Mouse (Mus musculus) embryonic stem cell, embryonic (primary cell): ENCODE measurements around the gene Slc5a4b.

ENCODE experiments used
- CTCF ChIA-PET, 4 experiments: fragments of 300-600 bp in 2 of 4; fragments of 350-600 bp in 2 of 4; sonication (Branson Sonifier 250); formaldehyde crosslinking; loops; one replicate each; lab custom pipeline; 2022; ENCODE audit warnings: inconsistent platforms in 2 of 4; lab: Charles Lee
- POLR2A ChIA-PET, 4 experiments: fragments of 300-600 bp in 2 of 4; fragments of 350-600 bp in 2 of 4; sonication (Branson Sonifier 250); formaldehyde crosslinking; loops; one replicate each; lab custom pipeline; 2022; ENCODE audit warnings: antibody characterized with exemption in 4 of 4, inconsistent platforms in 1 of 4; lab: Charles Lee

Gene Slc5a4b

GRCm38 (mm10) chr10:76028016-76028366, 82.8 kb downstream of the Slc5a4b start:
- ChIA-PET POLR2A (interaction anchor here (0.6 to 6.2 kb wide), 32 partner anchors 9 to 378 kb away, joined by 3 to 64 read pairs (median 4); partner anchors contain the start of genes Cabin1 (in 1 of the 4), Gm20441 (in 1 of the 4), Gstt3 (in 1 of the 4) and Mif (in 1 of the 4)), CTCF (interaction anchor here in 3 of 4 experiments (0.7 to 1.3 kb wide), 6 partner anchors 14 to 323 kb away, joined by 3 to 5 read pairs (median 3); no protein-coding TSS in a partner anchor)

DNA sequence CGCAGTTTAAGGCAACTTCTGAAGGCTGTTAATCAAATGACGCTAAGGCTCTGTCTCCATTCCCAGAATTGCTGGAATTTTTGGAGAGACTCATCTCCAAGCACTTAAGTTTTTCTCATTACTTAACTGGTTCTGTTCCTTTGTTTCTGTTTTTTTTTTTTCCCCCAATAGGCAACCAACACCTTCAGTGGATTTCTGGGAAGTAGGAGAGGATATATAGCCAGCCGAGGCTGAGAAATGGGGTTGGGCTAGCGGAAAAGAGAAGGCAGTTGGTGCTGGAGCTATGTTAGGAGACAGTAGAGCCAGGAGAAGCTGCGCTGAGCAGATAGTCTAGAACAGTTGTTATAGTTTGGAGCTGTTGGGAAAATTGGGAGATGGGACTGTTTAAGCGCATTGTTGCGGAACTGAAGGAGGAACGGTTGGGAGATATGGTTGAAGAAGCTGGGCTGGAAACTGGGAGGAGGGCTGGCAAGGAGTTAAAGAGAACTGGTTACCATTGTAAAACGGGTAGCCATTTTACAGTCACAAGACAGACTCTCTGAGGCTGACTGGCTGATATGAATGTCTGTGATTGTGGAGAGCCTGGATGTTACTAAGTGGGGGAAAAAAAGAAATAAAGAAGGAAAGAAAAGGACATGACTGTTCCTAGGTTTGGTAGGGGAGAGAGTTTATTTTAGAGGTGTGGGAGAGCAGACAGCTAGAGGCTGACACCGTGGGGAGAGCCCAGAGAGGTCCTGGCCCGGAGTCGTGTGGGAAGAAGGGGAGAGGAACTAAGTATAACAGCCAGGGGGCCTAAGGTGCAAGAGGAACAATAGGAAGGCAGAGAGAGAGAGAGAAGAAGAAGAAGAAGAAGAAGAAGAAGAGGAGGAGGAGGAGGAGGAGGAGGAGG, 83.4 kb downstream of the Slc5a4b start:
- POLR2A ChIA-PET: interaction anchor here (0.6 to 6.2 kb wide), 32 partner anchors 9 to 1164 kb away, joined by 3 to 64 read pairs (median 4); partner anchors contain the start of genes Cabin1 (in 1 of the 4), Gm20441 (in 1 of the 4), Gstt3 (in 1 of the 4) and Mif (in 1 of the 4)

DNA sequence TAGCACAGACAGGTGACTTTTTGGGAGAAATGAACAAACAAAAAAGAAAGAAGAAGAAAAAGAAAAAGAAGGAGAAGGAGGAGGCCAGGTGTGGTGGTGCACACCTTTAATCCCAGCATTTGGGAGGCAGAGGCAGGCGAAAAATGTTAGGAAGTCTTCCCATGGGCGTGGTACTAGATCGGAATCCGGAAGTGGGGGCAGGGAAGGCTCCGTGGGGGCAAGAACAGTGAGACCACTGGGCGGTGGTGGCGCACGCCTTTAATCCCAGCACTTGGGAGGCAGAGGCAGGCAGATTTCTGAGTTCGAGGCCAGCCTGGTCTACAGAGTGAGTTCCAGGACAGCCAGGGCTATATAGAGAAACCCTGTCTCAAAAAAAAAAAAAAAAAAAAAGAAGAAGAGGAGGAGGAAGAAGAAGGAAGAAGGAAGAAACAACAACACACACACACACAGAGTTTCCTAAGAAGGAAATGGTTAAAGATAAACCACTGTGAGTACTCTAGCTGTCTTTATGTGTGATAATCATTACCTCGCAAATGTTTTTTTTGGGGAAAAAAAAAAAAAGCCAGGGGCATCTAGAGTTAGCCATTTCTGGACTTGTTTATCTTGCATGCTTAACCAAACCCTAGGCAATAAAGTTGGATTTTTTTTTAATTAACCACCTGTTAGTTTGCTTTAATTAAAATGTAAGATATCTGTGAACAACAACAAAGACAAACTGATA, 85.1 kb downstream of the Slc5a4b start:
- CTCF ChIA-PET: interaction anchor here in 2 of 4 experiments (0.7 kb wide), 2 partner anchors 9 to 390 kb away, joined by 3 to 4 read pairs; no protein-coding TSS in a partner anchor
- POLR2A ChIA-PET: interaction anchor here in 3 of 4 experiments (0.7 to 6.2 kb wide), 15 partner anchors 12 to 1075 kb away, joined by 3 to 64 read pairs (median 5); partner anchors contain the start of gene Cabin1 (in 1 of the 3)

More for the DNA sequence above, 83.4 kb downstream of the Slc5a4b start:
- CTCF ChIA-PET: interaction anchor here (0.5 to 1.3 kb wide), 9 partner anchors 48 to 486 kb away, joined by 3 to 10 read pairs (median 5); no protein-coding TSS in a partner anchor

GRCm38 (mm10) chr10:76023921-76024320, 86.8 kb downstream of the Slc5a4b start:
- ChIA-PET CTCF (interaction anchor here in 2 of 4 experiments (0.6 to 1.2 kb wide), 4 partner anchors 8 to 178 kb away, joined by 3 to 5 read pairs (median 3); no protein-coding TSS in a partner anchor), POLR2A (interaction anchor here in 3 of 4 experiments (0.5 to 6.2 kb wide), 36 partner anchors 8 to 320 kb away, joined by 3 to 64 read pairs (median 4); partner anchors contain the start of genes Zfp280b (in 2 of the 3), Cabin1 (in 1 of the 3), Gstt2 (in 1 of the 3) and Mif (in 1 of the 3))

DNA sequence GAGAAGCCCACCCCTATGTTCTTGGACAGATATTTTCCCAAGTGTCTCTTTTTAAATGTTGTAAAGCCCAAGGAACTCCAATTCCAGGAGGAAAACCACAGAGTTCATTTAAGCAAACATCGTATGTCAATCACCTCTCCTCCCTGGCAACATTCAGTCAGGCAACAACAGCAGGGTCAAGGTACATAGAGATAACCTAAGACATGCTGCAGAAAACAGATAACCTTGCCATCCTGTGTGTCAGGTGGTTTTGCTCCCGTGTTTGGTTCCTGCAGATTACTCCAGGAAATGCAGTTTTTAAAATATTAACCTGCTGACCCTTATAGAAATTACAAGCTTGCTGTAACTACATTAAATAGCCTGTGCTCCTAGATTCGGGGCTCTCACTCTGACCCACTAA, 89.0 kb downstream of the Slc5a4b start:
- ChIA-PET CTCF (interaction anchor here in 1 of 4 experiments (0.7 kb wide), 1 partner anchor 610 kb away, joined by 5 read pairs; no protein-coding TSS in a partner anchor), POLR2A (interaction anchor here in 1 of 4 experiments (1.1 kb wide), 1 partner anchor 10 kb away, joined by 3 read pairs; no protein-coding TSS in a partner anchor)

DNA sequence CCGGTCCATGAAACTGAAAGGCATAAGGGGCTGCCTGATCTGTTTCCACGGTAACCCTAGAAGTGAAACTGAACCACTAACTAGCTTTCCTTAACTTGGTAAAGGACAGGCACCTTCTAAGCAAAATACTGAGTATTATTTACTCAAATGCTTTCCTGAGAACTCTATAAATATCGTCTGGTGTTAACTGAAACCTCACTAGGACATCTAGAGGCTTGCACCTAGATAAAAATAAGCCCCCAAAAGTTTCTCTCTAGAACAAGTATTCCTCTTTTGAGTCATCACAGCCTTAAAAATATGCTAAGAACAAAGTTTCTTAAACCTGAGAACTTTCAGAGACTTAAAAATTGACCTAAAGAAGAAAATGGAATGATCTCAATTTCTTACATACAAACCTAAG, 93.9 kb downstream of the Slc5a4b start:
- CTCF ChIA-PET: interaction anchor here in 2 of 4 experiments (0.7 to 0.8 kb wide), 2 partner anchors 57 to 244 kb away, joined by 3 read pairs; partner anchors contain the start of gene Ddt (in 1 of the 2)
- POLR2A ChIA-PET: interaction anchor here in 1 of 4 experiments (1.6 kb wide), 1 partner anchor 11 kb away, joined by 10 read pairs; no protein-coding TSS in a partner anchor

- ChIA-PET POLR2A (interaction anchor here in 1 of 4 experiments (1.1 to 1.5 kb wide), 3 partner anchors 11 to 40 kb away, joined by 3 to 5 read pairs (median 4); no protein-coding TSS in a partner anchor), CTCF (interaction anchor here in 1 of 4 experiments (1.2 kb wide), 1 partner anchor 50 kb away, joined by 3 read pairs; no protein-coding TSS in a partner anchor)
These were observed 97.8 kb downstream of the Slc5a4b start for GRCm38 (mm10) chr10:76012922-76013321.

GRCm38 (mm10) chr10:76009812-76010211, 100.9 kb downstream of the Slc5a4b start:
- ChIA-PET POLR2A (interaction anchor here in 3 of 4 experiments (0.7 to 1.7 kb wide), 6 partner anchors 14 to 74 kb away, joined by 3 to 9 read pairs (median 4); partner anchors contain the start of gene Mmp11 (in 1 of the 3)), CTCF (interaction anchor here in 3 of 4 experiments (0.6 to 2.1 kb wide), 5 partner anchors 17 to 113 kb away, joined by 3 to 6 read pairs (median 3); no protein-coding TSS in a partner anchor)
